Mouse (Mus musculus): ENCODE data around the gene Arpin.

GRCm38 (mm10) chr7:79968326-79968725, 33.2 kb upstream of the Arpin start:
- TF ChIP-seq HCFC1 (IDR thresholded peaks at IDR 0.05; ENCODE audit: borderline replicate concordance, insufficient read depth, low read length) = no peak
- no peak for TF ChIP-seq MAFK (IDR thresholded peaks at IDR 0.05; ENCODE audit: insufficient read depth, low read depth, low read length)
